In the genomic region with DNA sequence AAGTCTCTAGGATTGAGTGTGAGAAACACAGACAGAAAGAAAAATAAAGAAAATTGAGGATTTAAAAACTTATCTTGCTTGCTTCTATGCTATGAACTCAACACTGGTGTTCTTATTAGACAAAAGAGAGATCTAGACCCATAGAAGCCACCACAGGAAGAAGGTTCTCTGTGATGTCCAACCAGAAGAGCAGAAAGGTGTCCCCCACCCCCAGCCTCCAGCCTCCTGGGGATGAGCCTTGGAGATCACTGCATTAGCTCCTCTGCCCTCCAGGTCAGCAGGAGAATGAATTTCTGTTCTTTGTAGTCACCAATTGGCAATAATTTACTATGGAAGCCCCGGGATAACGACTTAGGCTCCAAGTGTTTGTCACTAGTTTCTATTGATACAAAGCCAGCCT, we compare ENCODE assay signal across 19 mouse cellular contexts.
DNase-seq lines count a peak whose midpoint lies in the region; ATAC-seq lines count a peak whose summit lies in the region.
"Had no signal": no experiment of that assay in that cellular context is flagged by ENCODE, and none has a peak within 500 bp of the region (broad histone marks: within the 10 kb centered on the region; RNA-seq: fewer than 3 reads in every experiment).

No protein-coding gene starts in this region.

- no peak overlapping the region for H3K27ac ChIP-seq in heart, embryonic 10.5 days
- H3K27ac ChIP-seq in midbrain, embryonic 11.5 days (ENCODE audit: low read depth, low read length), result no peak overlapping the region
- H3K27ac ChIP-seq in midbrain, embryonic 10.5 days (replicated peaks), result no peak overlapping the region

- WGBS in heart, embryonic 10.5 days, result 68% methylated on average over 2 of the region's 2 CpGs
- WGBS in midbrain, embryonic 11.5 days, result 90% methylated on average over 2 of the region's 2 CpGs
- WGBS in midbrain, embryonic 10.5 days, result 75% methylated on average over 2 of the region's 2 CpGs

- no peak overlapping the region for H3K9ac ChIP-seq in midbrain, embryonic 11.5 days (ENCODE audit: low read length)

- H3K9me3 ChIP-seq in heart, embryonic 10.5 days, result no peaks in the 10 kb centered on the region
- no peaks in the 10 kb centered on the region for H3K9me3 ChIP-seq in midbrain, embryonic 11.5 days (ENCODE audit: control insufficient read depth, low read length)
- no peaks in the 10 kb centered on the region for H3K9me3 ChIP-seq in midbrain, embryonic 10.5 days (replicated peaks)

- ATAC-seq in midbrain, embryonic 11.5 days (ENCODE audit: low FRiP score), result no peak
- ATAC-seq: activated CD4-positive, CD25-positive, alpha-beta regulatory T cell, adult 4 months; CD4-positive, CD25-positive, alpha-beta regulatory T cell, adult 4 months; Patski had no signal

- H3K4me3 ChIP-seq in heart, embryonic 10.5 days, result no peak overlapping the region
- no peak overlapping the region for H3K4me3 ChIP-seq in midbrain, embryonic 11.5 days (ENCODE audit: low read depth, low read length)
- no peak overlapping the region for H3K4me3 ChIP-seq in midbrain, embryonic 10.5 days

- DNase-seq in heart, embryonic 10.5 days (ENCODE audit: low spot score), result peak; percentile 59
- DNase-seq in heart, adult 9 months (ENCODE audit: low spot score in 2 of 2), result no peak
- DNase-seq in midbrain, embryonic 11.5 days (ENCODE audit: low spot score, missing footprints), result peak; percentile 75
- DNase-seq in midbrain, embryonic 10.5 days (ENCODE audit: low spot score), result no peak
- DNase-seq: adrenal gland, adult 2 months; adrenal gland, adult 8-10 months; adrenal gland, postnatal 10 days; adrenal gland, postnatal 14 days; adrenal gland, postnatal 25 days; adrenal gland, postnatal 36 days; B cell, adult 2 months; cerebellum, adult 11 months; cerebellum, adult 11-12 months; cerebellum, adult 18-20 months had no signal

- no peaks in the 10 kb centered on the region for H3K36me3 ChIP-seq in heart, embryonic 10.5 days
- H3K36me3 ChIP-seq in midbrain, embryonic 11.5 days (ENCODE audit: control insufficient read depth, insufficient read depth, low read length), result no peaks in the 10 kb centered on the region
- H3K36me3 ChIP-seq in midbrain, embryonic 10.5 days, result no peaks in the 10 kb centered on the region
- H3K36me3 ChIP-seq: G1E had no signal

- H3K27me3 ChIP-seq in heart, embryonic 10.5 days (ENCODE audit: insufficient read depth, poor library complexity, severe bottlenecking), result no peaks in the 10 kb centered on the region
- H3K27me3 ChIP-seq in midbrain, embryonic 11.5 days (ENCODE audit: control insufficient read depth, insufficient read depth, low read length), result no peaks in the 10 kb centered on the region
- H3K27me3 ChIP-seq in midbrain, embryonic 10.5 days (ENCODE audit: low read depth, poor library complexity, severe bottlenecking), result no peaks in the 10 kb centered on the region
- H3K27me3 ChIP-seq: CH12.LX, Patski had no signal

- H3K4me2 ChIP-seq in midbrain, embryonic 11.5 days, result no peak overlapping the region

- no peaks in the 10 kb centered on the region for H3K4me1 ChIP-seq in heart, embryonic 10.5 days
- no peaks in the 10 kb centered on the region for H3K4me1 ChIP-seq in midbrain, embryonic 11.5 days (ENCODE audit: control insufficient read depth, insufficient read depth, low read length)
- H3K4me1 ChIP-seq in midbrain, embryonic 10.5 days, result peaks cover 1% of the 10 kb centered on the region; the same call in 1 of the 2 replicates

Comparison
In these comparisons a context has a peak if more than half of its experiments do, and no peak if none do; other contexts are left out.
1. DNase-seq: peak in heart, embryonic 10.5 days (single experiment) and midbrain, embryonic 11.5 days (single experiment); none in heart, adult 9 months (0 of 2) and midbrain, embryonic 10.5 days (single experiment).